Mouse (Mus musculus) intestine, embryonic 16.5 days (tissue): Measurements from ENCODE around the gene Sox5. TPM values are rescaled to one million over a fixed set of nuclear protein-coding genes. Genes with fewer than 3 reads are reported as not detected.

Experiments used
- ATAC-seq: fragments of 200-750 bp; cut with Nextera tagmentation; 2 replicates; pipeline ENCODE4 v1.8.0; 2017; ENCODE audit warnings: moderate TSS enrichment, moderate library complexity
- H3K27ac ChIP-seq: fragments of 300-500 bp; sonication (generic); 2 replicates; pipeline ENCODE4 v1.5.1; 2014; ENCODE audit warnings: mild to moderate bottlenecking, low read length
- H3K27me3 ChIP-seq: fragments of 300-500 bp; sonication (generic); replicated peaks from 2 replicates; pipeline ENCODE4 v1.6.1; 2014; ENCODE audit warnings: low read length, control low read depth, mixed read lengths; ENCODE audit not compliant: control insufficient read depth, insufficient read depth
- H3K36me3 ChIP-seq: fragments of 300-500 bp; sonication (generic); 2 replicates; pipeline ENCODE4 v1.6.1; 2014; ENCODE audit warnings: low read length, control low read depth; ENCODE audit not compliant: control insufficient read depth, insufficient read depth
- H3K4me1 ChIP-seq: fragments of 300-500 bp; sonication (generic); 2 replicates; pipeline ENCODE4 v1.6.1; 2014; ENCODE audit warnings: low read length, control low read depth, mixed read lengths; ENCODE audit not compliant: control insufficient read depth, insufficient read depth
- H3K4me2 ChIP-seq: fragments of 300-500 bp; sonication (generic); 2 replicates; pipeline ENCODE4 v1.6.1; 2014; ENCODE audit warnings: low read depth, low read length, control low read depth
- H3K4me3 ChIP-seq: fragments of 300-500 bp; sonication (generic); 2 replicates; pipeline ENCODE4 v1.5.1; 2014; ENCODE audit warnings: mild to moderate bottlenecking, low read length
- H3K9ac ChIP-seq: fragments of 300-500 bp; sonication (generic); 2 replicates; pipeline ENCODE4 v1.6.1; 2014; ENCODE audit warnings: low read depth, low read length
- H3K9me3 ChIP-seq: fragments of 300-500 bp; sonication (generic); 2 replicates; pipeline ENCODE4 v1.6.1; 2016; ENCODE audit warnings: low read length, control low read depth; ENCODE audit not compliant: control insufficient read depth
- WGBS: fragments of 180-500 bp; shearing (Covaris S2); extraction: QIAGEN DNeasy Blood & Tissue Kit; methylation state at CpG from one replicate; pipeline ENCODE4 v1.1.7; 2014; 5-methylcytosine and 5-hydroxymethylcytosine counted together
- polyA plus RNA-seq: library from polyadenylated mRNA; unstranded; fragments of >200 nt; fragmentation: Nextera tagmentation; extraction: Ambion mirVana; gene quantifications from 2 replicates; pipeline ENCODE4 v1.2.1, GENCODE M21; 2015

Gene Sox5
- polyA plus RNA-seq: 11.8 and 14.3 TPM in 2 replicates

DNA sequence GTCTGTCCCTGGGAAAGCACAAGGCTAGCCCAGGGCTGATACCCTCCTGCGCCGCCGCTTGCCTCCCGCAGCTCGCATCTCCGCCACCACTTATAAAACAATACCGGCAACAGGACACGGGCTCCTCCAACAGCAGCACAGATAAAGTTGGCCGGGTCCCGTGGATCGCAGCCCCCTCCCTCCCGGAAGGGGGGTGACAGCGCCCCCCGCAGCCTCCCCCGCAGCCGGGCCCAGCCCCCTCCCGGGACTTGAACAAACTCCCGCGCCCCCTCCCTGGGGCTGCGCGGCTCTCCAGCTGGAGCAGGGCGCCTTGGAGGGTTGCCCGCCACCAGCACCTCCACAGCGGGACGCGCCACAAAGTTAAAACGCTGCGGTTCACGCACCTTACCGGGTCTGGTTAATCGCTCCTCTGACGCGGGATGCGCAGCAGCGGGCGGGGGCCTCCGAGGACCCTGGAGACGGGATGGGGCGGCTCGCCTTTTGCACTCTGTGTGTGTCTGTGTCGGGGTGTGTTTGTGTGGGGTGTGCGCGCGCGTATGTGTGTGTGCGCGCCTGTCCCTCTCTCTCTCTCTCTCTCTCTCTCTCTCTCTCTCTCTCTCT is at the start of gene Sox5:
Gene Sox5 (minus strand): TSS at position 547 of the 600 bp plus-strand sequence.
- peak within 1 kb of the TSS; percentile 98 for H3K4me2 ChIP-seq
- peaks cover 5% of the 10 kb centered on the region; the same call in 1 of the 2 replicates for H3K27me3 ChIP-seq
- peak within 1 kb of the TSS; percentile 78 for H3K27ac ChIP-seq
- ATAC-seq: peak; percentile 77
- no peaks in the 10 kb centered on the region for H3K9me3 ChIP-seq
- H3K4me3 ChIP-seq: peak within 1 kb of the TSS; percentile 81
- H3K36me3 ChIP-seq: no peaks in the 10 kb centered on the region
- peak within 1 kb of the TSS; percentile 79 for H3K9ac ChIP-seq
- no peaks in the 10 kb centered on the region for H3K4me1 ChIP-seq
- under 1% methylated on average over 45 of the region's 47 CpGs for WGBS

DNA sequence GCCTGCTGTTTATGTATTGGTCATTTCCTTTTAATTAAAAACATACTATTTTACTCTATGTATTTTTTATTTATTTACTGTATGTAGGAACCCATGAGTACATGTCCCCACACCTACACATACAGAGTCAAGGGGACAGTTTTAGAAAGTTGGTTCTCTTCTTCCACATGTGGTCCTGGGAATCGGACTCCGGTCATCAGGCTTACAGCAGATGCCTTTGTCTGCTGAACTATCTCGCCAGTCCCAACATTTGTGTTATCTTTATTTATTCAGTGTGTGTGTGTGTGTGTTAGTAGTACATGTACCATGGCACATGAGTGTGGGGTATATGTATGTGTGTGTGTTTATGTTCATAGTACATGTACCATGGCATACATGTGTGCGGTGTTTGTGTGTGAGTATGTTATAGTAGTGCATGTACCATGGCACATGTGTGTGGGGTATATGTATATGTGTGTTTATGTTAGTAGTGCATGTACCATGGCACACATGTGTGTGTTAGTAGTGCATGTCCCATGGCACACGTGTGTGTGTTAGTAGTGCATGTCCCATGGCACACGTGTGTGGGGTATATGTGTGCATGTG is 43.3 kb upstream of the Sox5 start:
- Histone ChIP-seq H3K27ac (no peak overlapping the region), H3K36me3 (no peaks in the 10 kb centered on the region), H3K4me2 (no peak overlapping the region), H3K27me3 (no peaks in the 10 kb centered on the region), H3K9ac (no peak overlapping the region), H3K4me3 (no peak overlapping the region), H3K4me1 (0 out of 2 replicates have a peak, but pooled peaks cover 5% of the 10 kb centered on the region), H3K9me3 (no peaks in the 10 kb centered on the region)
- no peak for ATAC-seq
- WGBS: 97% methylated on average over 6 of the region's 6 CpGs

- Histone ChIP-seq H3K9me3 (no peaks in the 10 kb centered on the region), H3K4me1 (0 out of 2 replicates have a peak, but pooled peaks cover 5% of the 10 kb centered on the region), H3K27ac (no peak overlapping the region), H3K4me3 (no peak overlapping the region), H3K36me3 (no peaks in the 10 kb centered on the region), H3K27me3 (no peaks in the 10 kb centered on the region), H3K4me2 (no peak overlapping the region), H3K9ac (no peak overlapping the region)
- no peak for ATAC-seq
- WGBS: 72% methylated on average over 12 of the region's 12 CpGs
Measured at GRCm38 (mm10) chr6:144824153-144824552, 42.4 kb upstream of the Sox5 start.

- peak overlapping the region; percentile 29 for H3K4me3 ChIP-seq
Measured at GRCm38 (mm10) chr6:144822594-144822993, 40.8 kb upstream of the Sox5 start.

GRCm38 (mm10) chr6:144821019-144821418 is 39.2 kb upstream of the Sox5 start:
- H3K27ac ChIP-seq: no peak overlapping the region
- no peak overlapping the region for H3K4me2 ChIP-seq
- WGBS: 85% methylated on average over 6 of the region's 6 CpGs

More at GRCm38 (mm10) chr6:144822594-144822993, 40.8 kb upstream of the Sox5 start:
- H3K27me3 ChIP-seq: no peaks in the 10 kb centered on the region
- WGBS: 29% methylated on average over 14 of the region's 14 CpGs
- H3K4me1 ChIP-seq: 0 out of 2 replicates have a peak, but pooled peaks cover 5% of the 10 kb centered on the region
- peak overlapping the region; percentile 50 for H3K4me2 ChIP-seq
- no peaks in the 10 kb centered on the region for H3K9me3 ChIP-seq
- no peak overlapping the region for H3K27ac ChIP-seq
- peak; percentile 95 for ATAC-seq
- H3K36me3 ChIP-seq: no peaks in the 10 kb centered on the region
- peak overlapping the region; percentile 19; the same call in 1 of the 2 replicates for H3K9ac ChIP-seq

DNA sequence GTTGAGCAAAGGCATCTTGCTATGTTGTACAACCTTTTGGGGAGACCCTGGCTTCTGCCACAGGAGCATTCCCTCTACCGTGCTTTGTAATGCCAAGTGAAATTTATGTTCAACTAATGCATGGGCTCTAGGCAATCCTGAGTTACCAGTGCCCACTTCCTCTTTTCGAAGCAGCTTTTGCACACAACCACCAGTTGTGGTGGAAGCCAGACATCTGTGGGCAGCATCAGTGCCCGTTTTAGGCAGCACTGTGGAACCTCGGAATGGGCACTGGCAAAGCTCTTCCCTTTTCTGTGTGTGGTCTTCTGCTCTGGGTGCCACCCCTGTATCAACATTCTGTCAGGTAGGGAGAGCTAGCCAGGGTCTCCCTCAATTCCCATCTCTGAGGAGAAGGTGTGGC is 36.2 kb upstream of the Sox5 start:
- WGBS: 83% methylated on average over 4 of the region's 4 CpGs
- Histone ChIP-seq H3K4me2 (no peak overlapping the region), H3K9me3 (no peaks in the 10 kb centered on the region), H3K4me3 (no peak overlapping the region), H3K27me3 (no peaks in the 10 kb centered on the region), H3K4me1 (0 out of 2 replicates have a peak, but pooled peaks cover 4% of the 10 kb centered on the region), H3K36me3 (no peaks in the 10 kb centered on the region), H3K9ac (no peak overlapping the region), H3K27ac (no peak overlapping the region)
- no peak for ATAC-seq

More at GRCm38 (mm10) chr6:144821019-144821418, 39.2 kb upstream of the Sox5 start:
- no peaks in the 10 kb centered on the region for H3K36me3 ChIP-seq
- no peaks in the 10 kb centered on the region for H3K9me3 ChIP-seq
- no peak overlapping the region for H3K4me3 ChIP-seq
- H3K9ac ChIP-seq: no peak overlapping the region
- H3K4me1 ChIP-seq: 0 out of 2 replicates have a peak, but pooled peaks cover 5% of the 10 kb centered on the region
- ATAC-seq: no peak
- no peaks in the 10 kb centered on the region for H3K27me3 ChIP-seq

- H3K27ac ChIP-seq: no peak overlapping the region
- 76% methylated on average over 5 of the region's 5 CpGs for WGBS
- H3K4me2 ChIP-seq: no peak overlapping the region
- H3K36me3 ChIP-seq: no peaks in the 10 kb centered on the region
- no peaks in the 10 kb centered on the region for H3K9me3 ChIP-seq
- ATAC-seq: no peak
- no peak overlapping the region for H3K9ac ChIP-seq
- no peak overlapping the region for H3K4me3 ChIP-seq
- H3K27me3 ChIP-seq: no peaks in the 10 kb centered on the region
- H3K4me1 ChIP-seq: no peaks in the 10 kb centered on the region
Measured at GRCm38 (mm10) chr6:144817329-144817932, 35.7 kb upstream of the Sox5 start.

DNA sequence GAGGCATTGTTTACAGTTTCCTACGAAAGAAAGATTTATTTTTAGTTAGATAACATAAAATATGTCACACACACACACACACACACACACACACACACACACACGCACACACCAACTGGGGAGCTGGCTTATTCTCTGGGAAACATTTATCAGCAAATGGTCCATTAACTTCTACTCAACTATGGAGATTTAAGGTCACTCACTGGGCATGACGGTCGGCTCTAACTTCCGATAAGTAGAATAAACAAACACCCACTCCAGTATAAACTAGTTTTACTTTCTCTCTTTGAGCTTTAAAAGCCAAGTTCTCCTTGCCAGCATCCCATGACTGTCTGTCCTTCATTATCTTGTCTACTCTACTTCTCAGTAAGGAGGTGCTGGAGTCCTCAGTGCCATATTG is 33.8 kb upstream of the Sox5 start:
- no peaks in the 10 kb centered on the region for H3K27me3 ChIP-seq
- H3K9ac ChIP-seq: no peak overlapping the region
- H3K4me3 ChIP-seq: no peak overlapping the region
- H3K4me2 ChIP-seq: no peak overlapping the region
- H3K27ac ChIP-seq: no peak overlapping the region
- no peaks in the 10 kb centered on the region for H3K4me1 ChIP-seq
- WGBS: 42% methylated on average over 5 of the region's 5 CpGs
- no peaks in the 10 kb centered on the region for H3K9me3 ChIP-seq
- ATAC-seq: no peak
- no peaks in the 10 kb centered on the region for H3K36me3 ChIP-seq

DNA sequence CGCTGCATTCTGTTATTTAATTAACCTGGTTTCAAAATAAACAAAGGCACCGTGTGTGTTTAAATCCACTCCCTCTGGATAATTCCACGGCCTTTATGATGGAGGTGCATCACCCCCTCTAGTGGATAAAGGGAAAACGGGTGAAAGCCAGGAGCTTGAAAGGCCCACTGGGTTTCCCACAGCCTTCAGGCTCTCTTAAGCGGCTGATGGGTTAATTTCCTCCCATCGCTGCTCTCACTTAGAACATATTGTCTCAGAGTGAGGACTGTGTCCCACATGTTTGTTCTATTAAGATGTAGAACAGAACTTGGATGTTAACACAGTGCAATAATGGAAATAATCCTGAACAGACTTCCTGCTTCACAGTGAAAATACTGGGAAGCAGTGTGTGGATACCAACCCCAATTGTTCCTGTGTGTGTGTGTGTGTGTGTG is 33.2 kb upstream of the Sox5 start:
- H3K4me2 ChIP-seq: no peak overlapping the region
- no peak overlapping the region for H3K9ac ChIP-seq
- H3K27ac ChIP-seq: no peak overlapping the region
- no peaks in the 10 kb centered on the region for H3K4me1 ChIP-seq
- H3K27me3 ChIP-seq: no peaks in the 10 kb centered on the region
- 7% methylated on average over 6 of the region's 6 CpGs for WGBS
- no peaks in the 10 kb centered on the region for H3K9me3 ChIP-seq
- H3K36me3 ChIP-seq: no peaks in the 10 kb centered on the region
- no peak overlapping the region for H3K4me3 ChIP-seq
- ATAC-seq: peak; percentile 46
